ENCODE assay signal across 16 mouse cellular contexts in genomic region chr10:108048426-108048825, GRCm38 (mm10).
"Had no signal": no experiment of that assay in that cellular context is flagged by ENCODE, and none has a peak within 500 bp of the region (broad histone marks: within the 10 kb centered on the region; RNA-seq: fewer than 3 reads in every experiment).

No protein-coding gene starts in this region.

- H3K27me3 ChIP-seq: neural tube, embryonic 13.5 days; neural tube, embryonic 15.5 days; stomach, embryonic 15.5 days had no signal

- H3K9me3 ChIP-seq: neural tube, embryonic 13.5 days; neural tube, embryonic 15.5 days; stomach, embryonic 15.5 days had no signal

- H3K9ac ChIP-seq: neural tube, embryonic 13.5 days; neural tube, embryonic 15.5 days; stomach, embryonic 15.5 days had no signal

- H3K4me3 ChIP-seq: neural tube, embryonic 13.5 days; neural tube, embryonic 15.5 days; stomach, embryonic 15.5 days had no signal

- DNase-seq: retina, postnatal 1 day; right cerebral cortex, adult 18-20 months; right cerebral cortex, postnatal 14 days; right cerebral cortex, postnatal 25 days; right cerebral cortex, postnatal 4 days; spleen, adult 18-20 months; thymus, adult 18-20 months; thymus, adult 2 months; thymus, postnatal 14 days; thymus, postnatal 25 days; thymus, postnatal 36 days; thymus, postnatal 4 days had no signal

- H3K36me3 ChIP-seq: neural tube, embryonic 13.5 days; neural tube, embryonic 15.5 days; stomach, embryonic 15.5 days had no signal

- H3K4me1 ChIP-seq: neural tube, embryonic 13.5 days; neural tube, embryonic 15.5 days; stomach, embryonic 15.5 days had no signal

- H3K4me2 ChIP-seq: neural tube, embryonic 13.5 days; neural tube, embryonic 15.5 days; stomach, embryonic 15.5 days had no signal

- H3K27ac ChIP-seq: neural tube, embryonic 13.5 days; neural tube, embryonic 15.5 days; stomach, embryonic 15.5 days; stomach, postnatal 0 days had no signal
